Mouse (Mus musculus) testis, adult 2 months (tissue): Measurements from ENCODE around the gene Cox8b.

Source experiments
- CTCF ChIP-seq: fragments of 200-500 bp; IDR thresholded peaks from 2 replicates; pipeline ENCODE4 v1.5.1; 2012; ENCODE audit warnings: low read depth, mild to moderate bottlenecking, inconsistent platforms, low read length, moderate library complexity; ENCODE audit not compliant: control insufficient read depth, insufficient read depth, insufficient replicate concordance
- POLR2A ChIP-seq: fragments of 200-500 bp; IDR thresholded peaks from 2 replicates; pipeline ENCODE4 v1.6.1; 2012; ENCODE audit warnings: low read depth, mild to moderate bottlenecking, inconsistent platforms, low read length, moderate library complexity; ENCODE audit not compliant: control insufficient read depth

GRCm38 (mm10) chr7:140912293-140912692, 12.0 kb upstream of the Cox8b start:
- no peak for TF ChIP-seq CTCF
- no peak for TF ChIP-seq POLR2A
